Mouse (Mus musculus): ENCODE results near the gene Car15.

The Car15 gene

GRCm38 (mm10) chr16:17799584-17799983 is 38.6 kb downstream of the Car15 start:
- no peak for DNase-seq

- peak; percentile 91 for DNase-seq
Measured at GRCm38 (mm10) chr16:17798321-17799180, 39.6 kb downstream of the Car15 start.

GRCm38 (mm10) chr16:17797812-17798311 is 40.3 kb downstream of the Car15 start:
- peak; percentile 39 for DNase-seq

- peak; percentile 86 for DNase-seq
Measured at GRCm38 (mm10) chr16:17796971-17797811, 41.0 kb downstream of the Car15 start, which contains the start of gene Scarf2. Scarf2 (plus strand) TSS chr16:17797282.

- DNase-seq: no peak
Measured at GRCm38 (mm10) chr16:17796519-17796918, 41.6 kb downstream of the Car15 start.

GRCm38 (mm10) chr16:17795643-17796042 is 42.5 kb downstream of the Car15 start:
- DNase-seq: peak; percentile 53

GRCm38 (mm10) chr16:17794047-17794446 is 44.1 kb downstream of the Car15 start:
- no peak for DNase-seq

GRCm38 (mm10) chr16:17792728-17793127 is 45.4 kb downstream of the Car15 start:
- DNase-seq: no peak

- DNase-seq: no peak
Measured at GRCm38 (mm10) chr16:17785337-17785736, 52.8 kb downstream of the Car15 start.
